Mouse (Mus musculus) midbrain, embryonic 14.5 days (tissue): Measurements from ENCODE around the gene Tenm2. TPM values are rescaled to one million over a fixed set of nuclear protein-coding genes. Genes with fewer than 3 reads are reported as not detected.

Source experiments
- ATAC-seq: fragments of 200-750 bp; cut with Nextera tagmentation; 2 replicates; pipeline ENCODE4 v1.8.0; 2017; ENCODE audit warnings: moderate number of reproducible peaks, moderate library complexity; ENCODE audit not compliant: low FRiP score, low TSS enrichment
- DNase-seq: peaks from one replicate; pipeline ENCODE4 v3.0.0-alpha.2; 2015
- H3K27ac ChIP-seq: fragments of 300-500 bp; sonication (generic); replicated peaks from 2 replicates; pipeline ENCODE4 v1.5.1; 2014; ENCODE audit warnings: mild to moderate bottlenecking, low read depth, low read length, moderate library complexity
- H3K27me3 ChIP-seq: fragments of 300-500 bp; sonication (generic); 2 replicates; pipeline ENCODE4 v1.6.1; 2014; ENCODE audit warnings: low read length, control low read depth, mixed read lengths; ENCODE audit not compliant: control insufficient read depth, insufficient read depth
- H3K36me3 ChIP-seq: fragments of 300-500 bp; sonication (generic); 2 replicates; pipeline ENCODE4 v1.6.1; 2014; ENCODE audit warnings: low read length, control low read depth; ENCODE audit not compliant: control insufficient read depth, insufficient read depth
- H3K4me1 ChIP-seq: fragments of 300-500 bp; sonication (generic); 2 replicates; pipeline ENCODE4 v1.6.1; 2014; ENCODE audit warnings: mild to moderate bottlenecking, antibody characterized with exemption, low read length, control low read depth; ENCODE audit not compliant: control insufficient read depth, insufficient read depth
- H3K4me2 ChIP-seq: fragments of 300-500 bp; sonication (generic); 2 replicates; pipeline ENCODE4 v1.6.1; 2014; ENCODE audit warnings: mild to moderate bottlenecking, low read length, moderate library complexity
- H3K4me3 ChIP-seq: fragments of 300-500 bp; sonication (generic); replicated peaks from 2 replicates; pipeline ENCODE4 v1.5.1; 2014; ENCODE audit warnings: low read depth, low read length
- H3K9ac ChIP-seq: fragments of 300-500 bp; sonication (generic); replicated peaks from 2 replicates; pipeline ENCODE4 v1.6.1; 2014; ENCODE audit warnings: mild to moderate bottlenecking, low read length, moderate library complexity
- H3K9me3 ChIP-seq: fragments of 300-500 bp; sonication (generic); 2 replicates; pipeline ENCODE4 v1.6.1; 2016; ENCODE audit warnings: low read length, control low read depth, mixed read lengths; ENCODE audit not compliant: control insufficient read depth
- WGBS: fragments of 180-500 bp; shearing (Covaris S2); extraction: QIAGEN DNeasy Blood & Tissue Kit; methylation state at CpG from one replicate; pipeline ENCODE4 v1.1.7; 2014; 5-methylcytosine and 5-hydroxymethylcytosine counted together
- polyA plus RNA-seq: library from polyadenylated mRNA; unstranded; fragments of >200 nt; fragmentation: Nextera tagmentation; extraction: Ambion mirVana; gene quantifications from 2 replicates; pipeline ENCODE4 v1.2.1, GENCODE M21; 2014

Gene Tenm2
- polyA plus RNA-seq, 1 experiment from 2014 or later = 52.8 TPM

DNA sequence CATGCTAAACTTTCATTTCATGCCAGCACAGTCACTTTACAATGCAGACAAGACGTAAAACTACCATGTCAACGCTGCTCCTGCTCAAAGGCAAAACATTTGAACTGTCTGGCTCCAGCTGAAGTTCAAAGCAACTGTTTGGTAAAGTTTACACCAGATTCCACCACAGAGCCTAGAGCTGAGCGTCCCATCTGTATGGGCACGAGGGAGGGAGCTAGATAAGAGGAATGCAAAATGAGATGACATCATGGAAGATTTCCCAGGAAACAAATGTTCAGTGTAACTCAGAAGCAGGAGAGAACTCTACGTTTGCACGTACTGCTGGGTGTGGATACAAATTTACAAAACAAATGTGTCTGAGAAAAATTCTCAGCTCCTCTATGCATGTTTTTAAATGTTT, 600.7 kb downstream of the Tenm2 start:
- Histone ChIP-seq H3K36me3 (no peaks in the 10 kb centered on the region), H3K9me3 (no peaks in the 10 kb centered on the region), H3K4me3 (no peak overlapping the region), H3K9ac (no peak overlapping the region), H3K4me2 (peak overlapping the region; percentile 13; the same call in 1 of the 2 replicates), H3K4me1 (peaks cover 21% of the 10 kb centered on the region; the same call in 1 of the 2 replicates), H3K27me3 (no peaks in the 10 kb centered on the region), H3K27ac (no peak overlapping the region)
- DNase-seq (peak; percentile 37), ATAC-seq (no peak)
- 19% methylated on average over 6 of the region's 6 CpGs for WGBS

DNA sequence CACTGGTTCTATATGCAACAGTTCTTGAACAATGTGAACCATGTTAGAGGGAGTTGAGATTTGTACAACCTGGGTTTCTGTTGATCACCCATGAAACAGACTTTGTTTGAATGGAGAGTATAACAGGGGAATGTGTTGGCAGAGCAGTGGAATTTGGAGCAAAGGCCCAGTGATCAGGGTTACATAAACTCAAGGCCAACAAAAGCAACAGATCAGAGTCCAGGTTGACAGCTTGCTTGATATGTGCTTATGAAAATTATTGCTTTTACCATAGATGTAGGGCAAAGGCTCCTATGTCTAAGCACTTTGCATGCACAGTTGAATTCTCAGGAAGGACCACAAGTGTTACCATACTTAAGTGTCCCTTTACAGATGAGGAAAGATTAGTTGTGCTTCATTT, 603.6 kb downstream of the Tenm2 start:
- Histone ChIP-seq H3K27me3 (no peaks in the 10 kb centered on the region), H3K9ac (no peak overlapping the region), H3K27ac (no peak overlapping the region), H3K4me3 (no peak overlapping the region), H3K4me2 (no peak overlapping the region), H3K9me3 (no peaks in the 10 kb centered on the region), H3K4me1 (peaks cover 10% of the 10 kb centered on the region; the same call in 1 of the 2 replicates), H3K36me3 (no peaks in the 10 kb centered on the region)
- DNase-seq (no peak), ATAC-seq (no peak)

DNA sequence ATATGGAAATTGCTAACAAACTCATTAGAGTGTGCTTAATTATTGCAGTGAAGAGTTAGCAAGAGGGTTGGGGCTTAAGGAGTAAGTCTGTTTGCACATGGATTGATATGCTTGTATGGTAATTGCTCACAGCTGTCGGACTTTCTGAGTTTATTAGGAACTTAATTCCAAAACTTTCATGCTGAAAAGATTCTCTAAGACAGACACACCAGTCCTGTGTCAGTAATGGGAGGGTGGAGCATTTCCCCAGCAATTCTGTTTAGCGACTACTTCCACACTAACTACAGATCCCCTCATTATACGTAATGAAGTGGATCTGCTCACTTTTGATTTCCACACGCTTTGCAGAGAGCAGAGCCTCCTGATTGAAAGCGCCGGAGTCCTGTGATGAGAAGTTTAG, 622.0 kb downstream of the Tenm2 start:
- ATAC-seq (no peak), DNase-seq (no peak)
- H3K4me3 ChIP-seq = no peak overlapping the region
- no peak overlapping the region for H3K9ac ChIP-seq
- H3K4me2 ChIP-seq = no peak overlapping the region
- H3K27me3 ChIP-seq = no peaks in the 10 kb centered on the region
- H3K27ac ChIP-seq = no peak overlapping the region
- 74% methylated on average over 6 of the region's 6 CpGs for WGBS
- no peaks in the 10 kb centered on the region for H3K9me3 ChIP-seq
- H3K36me3 ChIP-seq = no peaks in the 10 kb centered on the region
- peaks cover 17% of the 10 kb centered on the region; the same call in 1 of the 2 replicates for H3K4me1 ChIP-seq

DNA sequence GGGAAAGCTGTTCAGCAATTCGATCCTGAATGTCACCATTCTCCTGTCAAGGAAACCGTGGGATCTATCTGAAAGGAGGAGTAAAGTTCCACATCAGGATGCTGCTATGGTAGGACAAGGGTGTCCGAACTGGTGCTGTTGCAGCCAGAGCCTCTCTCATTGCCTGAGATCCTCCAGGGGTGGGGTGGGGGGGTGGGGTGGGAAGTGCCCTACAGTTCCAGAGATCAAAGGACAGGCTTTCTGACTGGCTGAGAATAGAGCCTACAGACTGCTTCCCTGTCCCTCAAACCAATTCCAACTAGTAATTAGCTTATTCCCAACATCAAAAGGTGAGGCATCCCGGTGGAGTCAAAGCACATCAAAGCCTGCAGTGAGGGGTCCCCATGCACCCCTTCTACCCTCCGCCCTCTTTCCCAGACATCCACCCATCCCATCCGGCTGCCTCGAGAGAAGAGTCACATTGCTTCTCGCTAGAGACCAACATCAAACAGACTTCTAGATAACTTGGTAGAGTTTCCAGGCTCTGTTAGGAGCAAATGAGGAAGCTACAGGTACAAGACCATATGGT, 630.9 kb downstream of the Tenm2 start:
- Histone ChIP-seq H3K27ac (peak overlapping the region; percentile 34), H3K4me2 (no peak overlapping the region)
- ATAC-seq = peak; percentile 57; the same call in 1 of the 2 replicates

DNA sequence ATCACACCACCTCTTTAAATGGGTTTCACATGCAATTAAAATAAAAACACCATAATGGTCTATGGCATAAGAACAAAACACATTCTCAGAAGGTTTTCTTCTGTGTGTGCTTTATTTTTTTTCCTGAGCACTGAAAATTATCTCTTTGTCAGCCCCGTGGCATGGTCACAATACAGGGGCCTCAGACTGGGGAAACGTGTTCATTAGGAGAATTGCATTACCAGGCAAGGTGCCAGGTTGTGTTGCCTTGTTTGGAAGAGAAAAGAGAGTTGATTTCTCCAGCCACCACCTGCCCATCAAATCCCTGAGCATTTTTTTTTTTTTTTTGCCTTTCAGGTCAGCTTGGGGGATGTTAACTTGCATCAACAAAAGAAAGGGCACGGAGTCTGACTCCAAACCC, 631.5 kb downstream of the Tenm2 start:
- 13% methylated on average over 3 of the region's 3 CpGs for WGBS
- H3K4me3 ChIP-seq = no peak overlapping the region
- no peak overlapping the region for H3K9ac ChIP-seq
- peak; percentile 76 for DNase-seq
- no peaks in the 10 kb centered on the region for H3K27me3 ChIP-seq
- peak overlapping the region; percentile 34 for H3K27ac ChIP-seq
- no peaks in the 10 kb centered on the region for H3K9me3 ChIP-seq
- H3K4me1 ChIP-seq = peaks cover 17% of the 10 kb centered on the region
- no peaks in the 10 kb centered on the region for H3K36me3 ChIP-seq
- ATAC-seq = peak; percentile 66; the same call in 1 of the 2 replicates
- no peak overlapping the region for H3K4me2 ChIP-seq

More for the DNA sequence above, 630.9 kb downstream of the Tenm2 start:
- DNase-seq = peak; percentile 37
- Histone ChIP-seq H3K9me3 (no peaks in the 10 kb centered on the region), H3K36me3 (no peaks in the 10 kb centered on the region), H3K4me3 (no peak overlapping the region), H3K4me1 (peaks cover 17% of the 10 kb centered on the region), H3K9ac (no peak overlapping the region), H3K27me3 (no peaks in the 10 kb centered on the region)
- 27% methylated on average over 8 of the region's 8 CpGs for WGBS

DNA sequence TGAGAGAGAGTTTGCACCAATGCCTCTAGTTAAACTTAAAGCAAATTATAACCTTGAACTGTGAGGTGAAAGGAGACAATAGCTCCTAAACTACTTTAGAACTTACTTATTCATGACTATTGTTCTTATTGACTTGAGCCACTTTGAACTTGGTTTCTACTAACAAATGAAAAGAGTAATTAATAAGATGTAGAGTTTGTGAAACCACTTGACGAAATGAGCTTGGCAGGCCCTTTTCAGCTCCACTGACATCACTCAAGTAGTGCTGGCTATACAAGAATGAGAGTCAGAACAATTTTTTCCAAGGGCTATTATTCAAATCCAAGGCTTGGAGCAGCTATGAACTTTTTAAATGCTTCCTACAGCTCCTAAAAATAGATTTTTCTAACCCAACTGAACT, 643.3 kb downstream of the Tenm2 start:
- Histone ChIP-seq H3K36me3 (no peaks in the 10 kb centered on the region), H3K4me2 (no peak overlapping the region), H3K4me3 (no peak overlapping the region), H3K4me1 (peaks cover 22% of the 10 kb centered on the region), H3K27ac (no peak overlapping the region), H3K9ac (no peak overlapping the region), H3K27me3 (no peaks in the 10 kb centered on the region), H3K9me3 (no peaks in the 10 kb centered on the region)
- DNase-seq (no peak), ATAC-seq (no peak)
- 22% methylated on average over 1 of the region's 1 CpGs for WGBS

DNA sequence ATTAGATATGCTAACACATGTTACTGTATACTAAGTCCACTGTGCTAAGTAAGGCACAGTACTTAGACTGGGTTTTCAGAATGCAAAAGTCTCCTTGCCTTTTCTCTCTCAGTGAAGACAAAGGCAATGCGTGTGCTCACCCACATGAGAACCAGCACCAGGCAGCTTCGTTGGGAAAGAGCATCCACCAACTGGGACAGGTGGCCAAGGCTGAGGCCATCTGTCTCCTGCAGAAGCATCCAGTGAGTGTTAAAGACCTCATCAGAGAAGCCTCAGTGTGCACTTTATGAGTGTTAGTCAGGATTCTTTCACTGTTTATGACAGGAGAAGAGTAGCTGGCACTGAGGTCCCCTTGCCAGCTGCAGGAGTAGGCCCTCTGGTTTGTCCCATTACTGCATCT, 669.6 kb downstream of the Tenm2 start:
- Histone ChIP-seq H3K36me3 (0 out of 2 replicates have a peak, but pooled peaks cover 3% of the 10 kb centered on the region), H3K4me2 (no peak overlapping the region), H3K4me3 (no peak overlapping the region), H3K27me3 (no peaks in the 10 kb centered on the region), H3K4me1 (no peaks in the 10 kb centered on the region), H3K9me3 (no peaks in the 10 kb centered on the region), H3K9ac (no peak overlapping the region), H3K27ac (no peak overlapping the region)
- DNase-seq (no peak), ATAC-seq (no peak)
- WGBS = 72% methylated on average over 2 of the region's 2 CpGs

DNA sequence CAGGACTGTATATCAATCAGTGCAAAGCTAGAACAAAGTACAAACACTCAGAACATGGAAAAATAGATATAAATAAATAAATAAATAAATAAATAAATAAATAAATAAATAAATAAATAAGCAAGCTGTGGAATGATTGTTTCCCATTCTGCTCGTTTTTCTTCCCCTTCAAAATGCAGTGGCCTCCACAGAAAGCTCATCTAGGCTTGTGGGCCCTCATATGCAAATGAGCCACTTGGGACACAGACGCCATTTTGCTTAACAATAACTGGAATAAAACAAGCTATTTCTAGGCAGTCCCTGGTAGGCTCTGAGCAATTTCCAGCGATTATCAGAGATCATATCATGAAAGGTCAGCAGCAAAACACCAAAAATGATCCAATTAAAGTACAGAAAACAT, 672.9 kb downstream of the Tenm2 start:
- 0 out of 2 replicates have a peak, but pooled peaks cover 3% of the 10 kb centered on the region for H3K36me3 ChIP-seq
- no peak overlapping the region for H3K4me2 ChIP-seq
- H3K4me3 ChIP-seq = no peak overlapping the region
- ATAC-seq (no peak), DNase-seq (no peak)
- H3K9ac ChIP-seq = no peak overlapping the region
- no peaks in the 10 kb centered on the region for H3K9me3 ChIP-seq
- H3K27me3 ChIP-seq = no peaks in the 10 kb centered on the region
- H3K27ac ChIP-seq = no peak overlapping the region
- WGBS = 71% methylated on average over 3 of the region's 3 CpGs
- H3K4me1 ChIP-seq = no peaks in the 10 kb centered on the region

DNA sequence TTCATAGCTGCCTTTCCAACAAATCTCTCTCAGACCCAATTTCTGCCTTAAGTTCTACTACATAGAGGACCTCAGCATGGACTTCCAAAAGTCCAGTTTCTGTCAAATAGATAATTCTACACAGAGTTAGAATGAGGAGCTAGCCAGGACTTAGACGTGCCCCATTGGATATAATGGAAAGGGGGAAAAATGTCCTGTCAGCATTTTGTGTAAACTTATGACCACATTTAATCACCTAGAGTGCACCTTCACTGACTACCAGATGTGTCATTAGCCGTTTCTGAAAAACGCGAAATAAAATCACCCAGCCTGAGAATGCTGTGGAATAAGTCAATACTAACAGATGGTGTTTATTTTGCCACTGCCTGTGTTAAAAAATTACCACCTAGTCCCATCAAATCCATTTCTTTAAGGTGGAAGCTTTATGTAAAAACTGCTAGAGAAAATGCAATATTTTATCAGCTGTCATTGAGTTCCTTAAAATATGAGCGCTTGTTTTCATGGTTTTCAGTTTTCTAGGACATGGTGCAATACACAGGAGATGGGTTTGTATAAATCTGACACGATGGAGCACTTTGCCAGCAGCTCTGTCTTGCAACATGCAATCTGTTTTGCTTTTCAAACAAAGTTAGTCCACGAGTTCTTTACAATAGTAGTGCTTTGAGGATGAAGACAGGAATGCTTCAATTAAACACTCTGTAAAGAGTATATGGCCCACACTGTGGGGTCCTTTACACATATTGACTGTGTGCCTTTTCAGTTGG, 674.8 kb downstream of the Tenm2 start:
- no peaks in the 10 kb centered on the region for H3K27me3 ChIP-seq
- H3K9ac ChIP-seq = no peak overlapping the region
- H3K4me3 ChIP-seq = no peak overlapping the region
- H3K9me3 ChIP-seq = no peaks in the 10 kb centered on the region
- no peaks in the 10 kb centered on the region for H3K4me1 ChIP-seq
- H3K36me3 ChIP-seq = 0 out of 2 replicates have a peak, but pooled peaks cover 3% of the 10 kb centered on the region
- WGBS = 85% methylated on average over 7 of the region's 7 CpGs
- H3K27ac ChIP-seq = no peak overlapping the region
- no peak overlapping the region for H3K4me2 ChIP-seq
- ATAC-seq (no peak), DNase-seq (no peak)
